Mouse (Mus musculus): ENCODE measurements at regions not wholly inside any gene's neighbourhood (a gene's known extent, or its start where the extent isn't known, plus 50 kb on each side); places are given as distances from the start of the nearest gene placed in this dataset.
A peak's percentile ranks its signal among the peaks of the same experiment; 100 is the strongest.

GRCm38 (mm10) chr10:119146342-119146741 is 93.5 kb downstream of the Cand1 start:
- H3K9me3 ChIP-seq (ENCODE audit: control insufficient read depth, low read depth, low read length): no peaks in the 10 kb centered on the region
- H3K36me3 ChIP-seq (ENCODE audit: control insufficient read depth, insufficient read depth, low read length): no peaks in the 10 kb centered on the region
- no peak for ATAC-seq (ENCODE audit: insufficient number of reproducible peaks, insufficient read depth, low FRiP score, low read depth)
- H3K9ac ChIP-seq (replicated peaks; ENCODE audit: low read depth, low read length): no peak overlapping the region
- H3K4me2 ChIP-seq (replicated peaks; ENCODE audit: low read depth, low read length): no peak overlapping the region
- H3K27ac ChIP-seq (ENCODE audit: low read length): no peak overlapping the region
- WGBS: 68% methylated on average over 6 of the region's 6 CpGs
- H3K27me3 ChIP-seq (ENCODE audit: control insufficient read depth, insufficient read depth, low read length): no peaks in the 10 kb centered on the region
- H3K4me1 ChIP-seq (ENCODE audit: control insufficient read depth, insufficient read depth, low read length): no peaks in the 10 kb centered on the region
- no peak overlapping the region for H3K4me3 ChIP-seq (ENCODE audit: low read depth, low read length)

GRCm38 (mm10) chr10:119142866-119143265 is 97.0 kb downstream of the Cand1 start:
- Histone ChIP-seq H3K27me3 (ENCODE audit: control insufficient read depth, insufficient read depth, low read length) (no peaks in the 10 kb centered on the region), H3K27ac (ENCODE audit: low read length) (no peak overlapping the region), H3K36me3 (ENCODE audit: control insufficient read depth, insufficient read depth, low read length) (no peaks in the 10 kb centered on the region), H3K4me3 (ENCODE audit: low read depth, low read length) (no peak overlapping the region), H3K9me3 (ENCODE audit: control insufficient read depth, low read depth, low read length) (no peaks in the 10 kb centered on the region), H3K4me1 (ENCODE audit: control insufficient read depth, insufficient read depth, low read length) (no peaks in the 10 kb centered on the region), H3K9ac (replicated peaks; ENCODE audit: low read depth, low read length) (no peak overlapping the region), H3K4me2 (replicated peaks; ENCODE audit: low read depth, low read length) (no peak overlapping the region)
- ATAC-seq (ENCODE audit: insufficient number of reproducible peaks, insufficient read depth, low FRiP score, low read depth): no peak
- 88% methylated on average over 6 of the region's 6 CpGs for WGBS

- Histone ChIP-seq H3K4me3 (ENCODE audit: low read depth, low read length) (no peak overlapping the region), H3K27me3 (ENCODE audit: control insufficient read depth, insufficient read depth, low read length) (no peaks in the 10 kb centered on the region), H3K9ac (replicated peaks; ENCODE audit: low read depth, low read length) (no peak overlapping the region), H3K4me1 (ENCODE audit: control insufficient read depth, insufficient read depth, low read length) (no peaks in the 10 kb centered on the region), H3K9me3 (ENCODE audit: control insufficient read depth, low read depth, low read length) (no peaks in the 10 kb centered on the region), H3K27ac (ENCODE audit: low read length) (no peak overlapping the region), H3K4me2 (replicated peaks; ENCODE audit: low read depth, low read length) (no peak overlapping the region), H3K36me3 (ENCODE audit: control insufficient read depth, insufficient read depth, low read length) (no peaks in the 10 kb centered on the region)
- no peak for ATAC-seq (ENCODE audit: insufficient number of reproducible peaks, insufficient read depth, low FRiP score, low read depth)
- WGBS: 65% methylated on average over 5 of the region's 5 CpGs
Observed at GRCm38 (mm10) chr10:119142307-119142706, 97.5 kb downstream of the Cand1 start.

- no peaks in the 10 kb centered on the region for H3K36me3 ChIP-seq (ENCODE audit: control insufficient read depth, insufficient read depth, low read length)
- no peak overlapping the region for H3K9ac ChIP-seq (replicated peaks; ENCODE audit: low read depth, low read length)
- no peak overlapping the region for H3K27ac ChIP-seq (ENCODE audit: low read length)
- WGBS: 49% methylated on average over 6 of the region's 6 CpGs
- H3K4me2 ChIP-seq (replicated peaks; ENCODE audit: low read depth, low read length): no peak overlapping the region
- no peaks in the 10 kb centered on the region for H3K9me3 ChIP-seq (ENCODE audit: control insufficient read depth, low read depth, low read length)
- no peaks in the 10 kb centered on the region for H3K4me1 ChIP-seq (ENCODE audit: control insufficient read depth, insufficient read depth, low read length)
- H3K27me3 ChIP-seq (ENCODE audit: control insufficient read depth, insufficient read depth, low read length): no peaks in the 10 kb centered on the region
- H3K4me3 ChIP-seq (ENCODE audit: low read depth, low read length): no peak overlapping the region
- ATAC-seq (ENCODE audit: insufficient number of reproducible peaks, insufficient read depth, low FRiP score, low read depth): no peak
Observed at GRCm38 (mm10) chr10:119138237-119138636, 101.6 kb downstream of the Cand1 start.

GRCm38 (mm10) chr10:119135489-119135924 is 104.3 kb downstream of the Cand1 start:
- ATAC-seq (ENCODE audit: insufficient number of reproducible peaks, insufficient read depth, low FRiP score, low read depth): 0 out of 2 replicates have a peak, but pooled peaks have one; percentile 18
- no peak overlapping the region for H3K27ac ChIP-seq (ENCODE audit: low read length)
- no peaks in the 10 kb centered on the region for H3K4me1 ChIP-seq (ENCODE audit: control insufficient read depth, insufficient read depth, low read length)
- 33% methylated on average over 11 of the region's 11 CpGs for WGBS
- no peak overlapping the region for H3K4me3 ChIP-seq (ENCODE audit: low read depth, low read length)
- no peak overlapping the region for H3K4me2 ChIP-seq (replicated peaks; ENCODE audit: low read depth, low read length)
- H3K36me3 ChIP-seq (ENCODE audit: control insufficient read depth, insufficient read depth, low read length): no peaks in the 10 kb centered on the region
- H3K9ac ChIP-seq (replicated peaks; ENCODE audit: low read depth, low read length): no peak overlapping the region
- no peaks in the 10 kb centered on the region for H3K27me3 ChIP-seq (ENCODE audit: control insufficient read depth, insufficient read depth, low read length)
- H3K9me3 ChIP-seq (ENCODE audit: control insufficient read depth, low read depth, low read length): no peaks in the 10 kb centered on the region

GRCm38 (mm10) chr10:119134797-119135488 is 104.9 kb downstream of the Cand1 start:
- no peaks in the 10 kb centered on the region for H3K4me1 ChIP-seq (ENCODE audit: control insufficient read depth, insufficient read depth, low read length)
- no peaks in the 10 kb centered on the region for H3K27me3 ChIP-seq (ENCODE audit: control insufficient read depth, insufficient read depth, low read length)
- 47% methylated on average over 10 of the region's 10 CpGs for WGBS
- H3K27ac ChIP-seq (ENCODE audit: low read length): no peak overlapping the region
- no peak overlapping the region for H3K4me2 ChIP-seq (replicated peaks; ENCODE audit: low read depth, low read length)
- no peaks in the 10 kb centered on the region for H3K9me3 ChIP-seq (ENCODE audit: control insufficient read depth, low read depth, low read length)
- H3K4me3 ChIP-seq (ENCODE audit: low read depth, low read length): no peak overlapping the region
- H3K9ac ChIP-seq (replicated peaks; ENCODE audit: low read depth, low read length): no peak overlapping the region
- H3K36me3 ChIP-seq (ENCODE audit: control insufficient read depth, insufficient read depth, low read length): no peaks in the 10 kb centered on the region
- ATAC-seq (ENCODE audit: insufficient number of reproducible peaks, insufficient read depth, low FRiP score, low read depth): 0 out of 2 replicates have a peak, but pooled peaks have one; percentile 46

- Histone ChIP-seq H3K4me1 (ENCODE audit: control insufficient read depth, insufficient read depth, low read length) (no peaks in the 10 kb centered on the region), H3K36me3 (ENCODE audit: control insufficient read depth, insufficient read depth, low read length) (no peaks in the 10 kb centered on the region), H3K27me3 (ENCODE audit: control insufficient read depth, insufficient read depth, low read length) (no peaks in the 10 kb centered on the region), H3K4me3 (ENCODE audit: low read depth, low read length) (no peak overlapping the region), H3K9ac (replicated peaks; ENCODE audit: low read depth, low read length) (no peak overlapping the region), H3K4me2 (replicated peaks; ENCODE audit: low read depth, low read length) (peak overlapping the region; percentile 26), H3K27ac (ENCODE audit: low read length) (no peak overlapping the region), H3K9me3 (ENCODE audit: control insufficient read depth, low read depth, low read length) (no peaks in the 10 kb centered on the region)
- WGBS: 27% methylated on average over 16 of the region's 16 CpGs
- ATAC-seq (ENCODE audit: insufficient number of reproducible peaks, insufficient read depth, low FRiP score, low read depth): no peak
Observed at GRCm38 (mm10) chr10:119131977-119132376, 107.9 kb downstream of the Cand1 start.

- ATAC-seq (ENCODE audit: insufficient number of reproducible peaks, insufficient read depth, low FRiP score, low read depth): no peak
- Histone ChIP-seq H3K9me3 (ENCODE audit: control insufficient read depth, low read depth, low read length) (no peaks in the 10 kb centered on the region), H3K27me3 (ENCODE audit: control insufficient read depth, insufficient read depth, low read length) (no peaks in the 10 kb centered on the region), H3K4me3 (ENCODE audit: low read depth, low read length) (no peak overlapping the region), H3K9ac (replicated peaks; ENCODE audit: low read depth, low read length) (no peak overlapping the region), H3K4me1 (ENCODE audit: control insufficient read depth, insufficient read depth, low read length) (no peaks in the 10 kb centered on the region), H3K36me3 (ENCODE audit: control insufficient read depth, insufficient read depth, low read length) (no peaks in the 10 kb centered on the region), H3K27ac (ENCODE audit: low read length) (no peak overlapping the region), H3K4me2 (replicated peaks; ENCODE audit: low read depth, low read length) (no peak overlapping the region)
- WGBS: 78% methylated on average over 6 of the region's 6 CpGs
Observed at GRCm38 (mm10) chr10:119130676-119131075, 109.2 kb downstream of the Cand1 start.

GRCm38 (mm10) chr10:119128035-119128434 is 111.8 kb downstream of the Cand1 start:
- no peak overlapping the region for H3K9ac ChIP-seq (replicated peaks; ENCODE audit: low read depth, low read length)
- no peaks in the 10 kb centered on the region for H3K27me3 ChIP-seq (ENCODE audit: control insufficient read depth, insufficient read depth, low read length)
- WGBS: 83% methylated on average over 3 of the region's 3 CpGs
- no peak overlapping the region for H3K4me3 ChIP-seq (ENCODE audit: low read depth, low read length)
- no peak for ATAC-seq (ENCODE audit: insufficient number of reproducible peaks, insufficient read depth, low FRiP score, low read depth)
- H3K4me1 ChIP-seq (ENCODE audit: control insufficient read depth, insufficient read depth, low read length): no peaks in the 10 kb centered on the region
- H3K9me3 ChIP-seq (ENCODE audit: control insufficient read depth, low read depth, low read length): no peaks in the 10 kb centered on the region
- no peak overlapping the region for H3K27ac ChIP-seq (ENCODE audit: low read length)
- no peak overlapping the region for H3K4me2 ChIP-seq (replicated peaks; ENCODE audit: low read depth, low read length)
- H3K36me3 ChIP-seq (ENCODE audit: control insufficient read depth, insufficient read depth, low read length): no peaks in the 10 kb centered on the region

Data from stomach, embryonic 14.5 days (tissue).